Mouse (Mus musculus) stomach, postnatal 0 days (tissue): Measurements from ENCODE around the gene Gm9821.

Source experiments
- CTCF ChIP-seq: IDR thresholded peaks from 2 replicates; pipeline ENCODE4 v1.5.1; 2016; ENCODE audit warnings: antibody characterized with exemption, low read depth, mild to moderate bottlenecking, moderate library complexity
- EP300 ChIP-seq: optimal IDR thresholded peaks from 2 replicates; pipeline ENCODE3; 2016; ENCODE audit warnings: antibody characterized with exemption

DNA sequence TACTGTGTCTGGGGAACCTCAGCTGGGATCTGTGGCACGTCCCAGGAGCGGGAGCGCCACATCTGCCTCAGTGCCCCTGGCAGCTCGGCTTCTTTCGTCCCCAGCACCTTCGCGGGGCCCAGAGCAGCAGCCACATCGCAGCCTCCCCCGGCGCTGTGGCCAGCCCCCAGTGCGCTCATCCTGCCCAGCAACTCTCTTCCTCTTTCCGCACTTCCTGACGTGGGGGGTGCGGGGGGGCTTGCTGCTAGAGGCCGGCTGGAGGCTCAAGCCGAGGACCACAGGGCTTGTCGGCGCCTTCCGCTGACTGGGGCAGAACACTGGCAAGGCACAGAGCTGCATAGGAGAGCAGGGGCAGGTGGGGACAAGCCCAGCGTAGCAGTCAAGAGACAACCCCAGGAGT lies 19.9 kb downstream of the Gm9821 start:
- TF ChIP-seq CTCF: no peak
- no peak for TF ChIP-seq EP300
